Mouse (Mus musculus): Measurements from ENCODE around the gene Nol3. TPM values are rescaled to one million over a fixed set of nuclear protein-coding genes. Genes with fewer than 3 reads are reported as not detected.
"Not testable (repeated sequence)": the region's sequence is repeated elsewhere in the genome, so short reads cannot be mapped to it uniquely, and the experiment has no call there.

The Nol3 gene
- 1.5 and 2.8 TPM in 2 replicates for polyA plus RNA-seq (2015; fragmentation: Nextera tagmentation; extraction: Ambion mirVana)

GRCm38 (mm10) chr8:105275840-105276239, at the start of gene Nol3:
Nol3 (plus strand) TSS chr8:105276140.
- Histone ChIP-seq H3K4me1 (replicated peaks; ENCODE audit: control insufficient read depth, insufficient read depth, low read length) (peaks cover 22% of the 10 kb centered on the region), H3K4me2 (ENCODE audit: low read length) (peak within 1 kb of the TSS; percentile 86), H3K9me3 (ENCODE audit: control insufficient read depth, low read length) (no peaks in the 10 kb centered on the region), H3K9ac (replicated peaks; ENCODE audit: low read depth, low read length) (peak within 1 kb of the TSS; percentile 59), H3K27ac (ENCODE audit: low read length) (no peak within 1 kb of the TSS), H3K4me3 (replicated peaks; ENCODE audit: low read length) (peak within 1 kb of the TSS; percentile 46), H3K27me3 (replicated peaks; ENCODE audit: control insufficient read depth, insufficient read depth, low read length) (peaks cover 67% of the 10 kb centered on the region), H3K36me3 (ENCODE audit: control insufficient read depth, insufficient read depth) (0 out of 2 replicates have a peak, but pooled peaks cover 3% of the 10 kb centered on the region)
- no peak for ATAC-seq
- WGBS, result 4% methylated on average over 10 of the region's 10 CpGs

GRCm38 (mm10) chr8:105231503-105232320, 44.2 kb upstream of the Nol3 start:
- H3K9ac ChIP-seq (replicated peaks; ENCODE audit: low read depth, low read length), result no peak overlapping the region
- H3K4me1 ChIP-seq (replicated peaks; ENCODE audit: control insufficient read depth, insufficient read depth, low read length), result no peaks in the 10 kb centered on the region
- no peak overlapping the region for H3K27ac ChIP-seq (ENCODE audit: low read length)
- no peak overlapping the region for H3K4me3 ChIP-seq (replicated peaks; ENCODE audit: low read length)
- H3K4me2 ChIP-seq (ENCODE audit: low read length), result no peak overlapping the region
- H3K27me3 ChIP-seq (replicated peaks; ENCODE audit: control insufficient read depth, insufficient read depth, low read length), result no peaks in the 10 kb centered on the region
- 88% methylated on average over 12 of the region's 12 CpGs for WGBS
- 0 out of 2 replicates have a peak, but pooled peaks cover 3% of the 10 kb centered on the region for H3K36me3 ChIP-seq (ENCODE audit: control insufficient read depth, insufficient read depth)
- no peak for ATAC-seq
- H3K9me3 ChIP-seq (ENCODE audit: control insufficient read depth, low read length), result no peaks in the 10 kb centered on the region

GRCm38 (mm10) chr8:105232321-105232693, 43.6 kb upstream of the Nol3 start:
- H3K27me3 ChIP-seq (replicated peaks; ENCODE audit: control insufficient read depth, insufficient read depth, low read length); H3K4me1 ChIP-seq (replicated peaks; ENCODE audit: control insufficient read depth, insufficient read depth, low read length); ATAC-seq; H3K27ac ChIP-seq (ENCODE audit: low read length); H3K4me2 ChIP-seq (ENCODE audit: low read length); H3K9me3 ChIP-seq (ENCODE audit: control insufficient read depth, low read length); H3K36me3 ChIP-seq (ENCODE audit: control insufficient read depth, insufficient read depth); H3K9ac ChIP-seq (replicated peaks; ENCODE audit: low read depth, low read length); H3K4me3 ChIP-seq (replicated peaks; ENCODE audit: low read length): not testable (repeated sequence)
- WGBS, result 95% methylated on average over 4 of the region's 4 CpGs

GRCm38 (mm10) chr8:105233126-105233935, 42.6 kb upstream of the Nol3 start:
- Histone ChIP-seq H3K4me2 (ENCODE audit: low read length) (no peak overlapping the region), H3K4me3 (replicated peaks; ENCODE audit: low read length) (no peak overlapping the region), H3K9me3 (ENCODE audit: control insufficient read depth, low read length) (no peaks in the 10 kb centered on the region), H3K4me1 (replicated peaks; ENCODE audit: control insufficient read depth, insufficient read depth, low read length) (no peaks in the 10 kb centered on the region), H3K9ac (replicated peaks; ENCODE audit: low read depth, low read length) (no peak overlapping the region), H3K27ac (ENCODE audit: low read length) (no peak overlapping the region), H3K36me3 (ENCODE audit: control insufficient read depth, insufficient read depth) (0 out of 2 replicates have a peak, but pooled peaks cover 3% of the 10 kb centered on the region), H3K27me3 (replicated peaks; ENCODE audit: control insufficient read depth, insufficient read depth, low read length) (no peaks in the 10 kb centered on the region)
- WGBS, result 80% methylated on average over 1 of the region's 1 CpGs
- no peak for ATAC-seq

- no peaks in the 10 kb centered on the region for H3K9me3 ChIP-seq (ENCODE audit: control insufficient read depth, low read length)
- H3K9ac ChIP-seq (replicated peaks; ENCODE audit: low read depth, low read length), result no peak overlapping the region
- no peak overlapping the region for H3K4me3 ChIP-seq (replicated peaks; ENCODE audit: low read length)
- H3K4me2 ChIP-seq (ENCODE audit: low read length), result no peak overlapping the region
- H3K27ac ChIP-seq (ENCODE audit: low read length), result no peak overlapping the region
- no peaks in the 10 kb centered on the region for H3K4me1 ChIP-seq (replicated peaks; ENCODE audit: control insufficient read depth, insufficient read depth, low read length)
- H3K27me3 ChIP-seq (replicated peaks; ENCODE audit: control insufficient read depth, insufficient read depth, low read length), result no peaks in the 10 kb centered on the region
- ATAC-seq, result no peak
- WGBS, result 84% methylated on average over 1 of the region's 1 CpGs
- H3K36me3 ChIP-seq (ENCODE audit: control insufficient read depth, insufficient read depth), result peaks cover 12% of the 10 kb centered on the region
Observed at GRCm38 (mm10) chr8:105235206-105235605, 40.7 kb upstream of the Nol3 start.

- H3K27me3 ChIP-seq (replicated peaks; ENCODE audit: control insufficient read depth, insufficient read depth, low read length), result no peaks in the 10 kb centered on the region
- WGBS, result 88% methylated on average over 14 of the region's 14 CpGs
- H3K9ac ChIP-seq (replicated peaks; ENCODE audit: low read depth, low read length), result no peak overlapping the region
- no peaks in the 10 kb centered on the region for H3K9me3 ChIP-seq (ENCODE audit: control insufficient read depth, low read length)
- H3K27ac ChIP-seq (ENCODE audit: low read length), result no peak overlapping the region
- ATAC-seq, result no peak
- no peak overlapping the region for H3K4me2 ChIP-seq (ENCODE audit: low read length)
- no peak overlapping the region for H3K4me3 ChIP-seq (replicated peaks; ENCODE audit: low read length)
- H3K4me1 ChIP-seq (replicated peaks; ENCODE audit: control insufficient read depth, insufficient read depth, low read length), result no peaks in the 10 kb centered on the region
- peaks cover 22% of the 10 kb centered on the region for H3K36me3 ChIP-seq (ENCODE audit: control insufficient read depth, insufficient read depth)
Observed at GRCm38 (mm10) chr8:105237442-105238142, 38.3 kb upstream of the Nol3 start.

GRCm38 (mm10) chr8:105241016-105241415, 34.9 kb upstream of the Nol3 start:
- Histone ChIP-seq H3K27me3 (replicated peaks; ENCODE audit: control insufficient read depth, insufficient read depth, low read length) (no peaks in the 10 kb centered on the region), H3K36me3 (ENCODE audit: control insufficient read depth, insufficient read depth) (peaks cover 22% of the 10 kb centered on the region), H3K4me1 (replicated peaks; ENCODE audit: control insufficient read depth, insufficient read depth, low read length) (no peaks in the 10 kb centered on the region), H3K9me3 (ENCODE audit: control insufficient read depth, low read length) (no peaks in the 10 kb centered on the region), H3K4me2 (ENCODE audit: low read length) (no peak overlapping the region), H3K9ac (replicated peaks; ENCODE audit: low read depth, low read length) (no peak overlapping the region), H3K4me3 (replicated peaks; ENCODE audit: low read length) (no peak overlapping the region), H3K27ac (ENCODE audit: low read length) (no peak overlapping the region)
- ATAC-seq, result no peak
- 95% methylated on average over 7 of the region's 7 CpGs for WGBS

GRCm38 (mm10) chr8:105251954-105252353, 24.0 kb upstream of the Nol3 start:
- H3K4me3 ChIP-seq (replicated peaks; ENCODE audit: low read length), result no peak overlapping the region
- H3K27me3 ChIP-seq (replicated peaks; ENCODE audit: control insufficient read depth, insufficient read depth, low read length), result 0 out of 2 replicates have a peak, but pooled peaks cover 8% of the 10 kb centered on the region
- no peak overlapping the region for H3K9ac ChIP-seq (replicated peaks; ENCODE audit: low read depth, low read length)
- peaks cover 12% of the 10 kb centered on the region for H3K36me3 ChIP-seq (ENCODE audit: control insufficient read depth, insufficient read depth)
- peaks cover 10% of the 10 kb centered on the region for H3K4me1 ChIP-seq (replicated peaks; ENCODE audit: control insufficient read depth, insufficient read depth, low read length)
- WGBS, result 92% methylated on average over 6 of the region's 6 CpGs
- no peak overlapping the region for H3K4me2 ChIP-seq (ENCODE audit: low read length)
- no peak for ATAC-seq
- no peak overlapping the region for H3K27ac ChIP-seq (ENCODE audit: low read length)
- no peaks in the 10 kb centered on the region for H3K9me3 ChIP-seq (ENCODE audit: control insufficient read depth, low read length)
